ENCODE assay signal across 29 mouse cellular contexts in genomic region chr12:119094314-119094713, GRCm38 (mm10).
"Had no signal": no experiment of that assay in that cellular context is flagged by ENCODE, and none has a peak within 500 bp of the region (broad histone marks: within the 10 kb centered on the region; RNA-seq: fewer than 3 reads in every experiment).

No protein-coding gene starts in this region.

- H3K4me1 ChIP-seq: embryonic facial prominence, embryonic 10.5 days; embryonic facial prominence, embryonic 12.5 days; embryonic facial prominence, embryonic 13.5 days; embryonic facial prominence, embryonic 15.5 days; forebrain, embryonic 10.5 days; forebrain, embryonic 12.5 days; forebrain, embryonic 13.5 days; forebrain, embryonic 15.5 days had no signal

- ATAC-seq: forebrain, embryonic 13.5 days; forebrain, embryonic 14.5 days; forebrain, embryonic 15.5 days; forebrain, embryonic 16.5 days; forebrain, postnatal 0 days had no signal

- H3K9ac ChIP-seq: embryonic facial prominence, embryonic 12.5 days; embryonic facial prominence, embryonic 13.5 days; embryonic facial prominence, embryonic 15.5 days; forebrain, embryonic 12.5 days; forebrain, embryonic 13.5 days; forebrain, embryonic 15.5 days; forebrain, postnatal 0 days had no signal

- DNase-seq: cerebellum, adult 2 months; cerebellum, adult 8-10 months; cerebellum, adult 9-10 months; cerebellum, adult 9-11 months; cerebellum, postnatal 10 days; cerebellum, postnatal 14 days; cerebellum, postnatal 25 days; cerebellum, postnatal 36 days; embryo, embryonic 11 days; forebrain, postnatal 0 days; gastrocnemius, adult 2 months; gastrocnemius, postnatal 10 days; gastrocnemius, postnatal 14 days; gastrocnemius, postnatal 25 days; gastrocnemius, postnatal 36 days; heart, adult 11 months; heart, adult 18-20 months; heart, adult 2 months had no signal

- H3K27ac ChIP-seq: embryonic facial prominence, embryonic 10.5 days; embryonic facial prominence, embryonic 12.5 days; embryonic facial prominence, embryonic 13.5 days; embryonic facial prominence, embryonic 15.5 days; forebrain, embryonic 10.5 days; forebrain, embryonic 12.5 days; forebrain, embryonic 13.5 days; forebrain, embryonic 15.5 days; gastrocnemius, adult 2 months; heart, adult 2 months had no signal

- H3K9me3 ChIP-seq: embryonic facial prominence, embryonic 10.5 days; embryonic facial prominence, embryonic 12.5 days; embryonic facial prominence, embryonic 13.5 days; embryonic facial prominence, embryonic 15.5 days; forebrain, embryonic 10.5 days; forebrain, embryonic 12.5 days; forebrain, embryonic 13.5 days; forebrain, embryonic 15.5 days had no signal

- H3K36me3 ChIP-seq: embryonic facial prominence, embryonic 10.5 days; embryonic facial prominence, embryonic 12.5 days; embryonic facial prominence, embryonic 13.5 days; embryonic facial prominence, embryonic 15.5 days; forebrain, embryonic 10.5 days; forebrain, embryonic 12.5 days; forebrain, embryonic 15.5 days had no signal

- H3K4me3 ChIP-seq: embryonic facial prominence, embryonic 10.5 days; embryonic facial prominence, embryonic 12.5 days; embryonic facial prominence, embryonic 13.5 days; embryonic facial prominence, embryonic 15.5 days; erythroblast, embryonic 14.5 days; forebrain, embryonic 10.5 days; forebrain, embryonic 12.5 days; forebrain, embryonic 13.5 days; forebrain, embryonic 15.5 days; gastrocnemius, adult 2 months; heart, adult 2 months had no signal

- H3K27me3 ChIP-seq: embryonic facial prominence, embryonic 12.5 days; embryonic facial prominence, embryonic 13.5 days; embryonic facial prominence, embryonic 15.5 days; forebrain, embryonic 12.5 days; forebrain, embryonic 13.5 days; forebrain, embryonic 15.5 days had no signal

- H3K4me2 ChIP-seq: embryonic facial prominence, embryonic 12.5 days; embryonic facial prominence, embryonic 13.5 days; embryonic facial prominence, embryonic 15.5 days; forebrain, embryonic 12.5 days; forebrain, embryonic 13.5 days; forebrain, embryonic 15.5 days had no signal
